ENCODE assay signal across 8 mouse cellular contexts in genomic region chr15:79347845-79348506, GRCm38 (mm10). TPM values are rescaled to one million over a fixed set of nuclear protein-coding genes. Genes with fewer than 3 reads are reported as not detected.
DNase-seq lines count a peak whose midpoint lies in the region; ATAC-seq and TF ChIP-seq lines count a peak whose summit lies in the region.

No protein-coding gene starts in this region.

- H3K27ac ChIP-seq in lung, embryonic 14.5 days (ENCODE audit: low read depth): peak overlapping the region; percentile 98

- H3K36me3 ChIP-seq in lung, embryonic 14.5 days (ENCODE audit: insufficient read depth): no peaks in the 10 kb centered on the region

- no peak; the same call in 1 of the 2 replicates for TF ChIP-seq CTCF in lung, embryonic 14.5 days (IDR thresholded peaks at IDR 0.05; ENCODE audit: low read depth)

- under 1% methylated on average over 43 of the region's 46 CpGs for WGBS in lung, embryonic 14.5 days

- peaks cover 18% of the 10 kb centered on the region for H3K4me1 ChIP-seq in lung, embryonic 14.5 days (ENCODE audit: insufficient read depth)

- peak overlapping the region; percentile 92 for H3K4me2 ChIP-seq in lung, embryonic 14.5 days

- no peaks in the 10 kb centered on the region for H3K27me3 ChIP-seq in lung, embryonic 14.5 days (ENCODE audit: insufficient read depth, low read length)

- peak; percentile 77 to 79 for DNase-seq in B cell, adult 2 months
- peak; percentile 87 for DNase-seq in MN1 (ENCODE audit: low spot score)
- peak; percentile 72 for DNase-seq in embryo, embryonic 10.5 days (ENCODE audit: low spot score)
- DNase-seq in heart, adult 8-10 months (ENCODE audit: low spot score): peak; percentile 79
- peak; percentile 79 for DNase-seq in kidney, adult 18-20 months
- peak; percentile 85 for DNase-seq in lung, embryonic 14.5 days
- DNase-seq in urinary bladder, postnatal 25 days (ENCODE audit: low spot score): peak; percentile 64

- no peaks in the 10 kb centered on the region for H3K9me3 ChIP-seq in lung, embryonic 14.5 days (ENCODE audit: low read depth, low read length)

- ATAC-seq in lung, embryonic 14.5 days (ENCODE audit: insufficient read depth): peak; percentile 75
- peak; percentile 60 for ATAC-seq in neutrophil, adult 5-6 weeks (ENCODE audit: extremely low read depth, insufficient number of reproducible peaks, low FRiP score, poor library complexity, severe bottlenecking)

- peak overlapping the region; percentile 76 for H3K4me3 ChIP-seq in lung, embryonic 14.5 days (ENCODE audit: low read depth, low read length)

- H3K9ac ChIP-seq in lung, embryonic 14.5 days: peak overlapping the region; percentile 84

RNA-seq across cellular contexts. Expression of gene Maff, which starts 1.6 kb away (rescaled TPM):
- total RNA-seq in heart, adult 8-10 months (2022): 10 to 100 TPM in 2 of 4 experiments, 1 to 10 TPM in 2; 5.7 to 11.1 (median 9.9) TPM
- 3.3 and 4.3 TPM in 2 replicates for polyA plus RNA-seq in lung, embryonic 14.5 days (2014; fragmentation: Nextera tagmentation; extraction: Ambion mirVana)
- 2.7 and 3.4 TPM in 2 replicates for total RNA-seq in neutrophil, adult 5-6 weeks (2017)

RNA-seq across cellular contexts. Expression of gene Pla2g6, which starts 19.8 kb away (rescaled TPM):
- 10 to 100 TPM; 11.6 to 15.6 (median 13.4) TPM for total RNA-seq in heart, adult 8-10 months (2022)
- 15.2 and 18.4 TPM in 2 replicates for polyA plus RNA-seq in lung, embryonic 14.5 days (2014; fragmentation: Nextera tagmentation; extraction: Ambion mirVana)
- total RNA-seq in neutrophil, adult 5-6 weeks (2017): 3.4 and 5.5 TPM in 2 replicates

RNA-seq across cellular contexts. Expression of gene Tmem184b, which starts 55.4 kb away (rescaled TPM):
- 10 to 100 TPM; 34.6 to 46.1 (median 39.0) TPM for total RNA-seq in heart, adult 8-10 months (2022)
- polyA plus RNA-seq in lung, embryonic 14.5 days (2014; fragmentation: Nextera tagmentation; extraction: Ambion mirVana): 77.3 and 78.3 TPM in 2 replicates
- 22.8 and 29.3 TPM in 2 replicates for total RNA-seq in neutrophil, adult 5-6 weeks (2017)

Comparison
In these comparisons a context has a peak if more than half of its experiments do, and no peak if none do; other contexts are left out.
1. Peak in every context shown above with its lines: DNase-seq, ATAC-seq, H3K4me3 ChIP-seq and H3K27ac ChIP-seq.